8 mouse cellular contexts compared by ENCODE assay signal in the genomic region with DNA sequence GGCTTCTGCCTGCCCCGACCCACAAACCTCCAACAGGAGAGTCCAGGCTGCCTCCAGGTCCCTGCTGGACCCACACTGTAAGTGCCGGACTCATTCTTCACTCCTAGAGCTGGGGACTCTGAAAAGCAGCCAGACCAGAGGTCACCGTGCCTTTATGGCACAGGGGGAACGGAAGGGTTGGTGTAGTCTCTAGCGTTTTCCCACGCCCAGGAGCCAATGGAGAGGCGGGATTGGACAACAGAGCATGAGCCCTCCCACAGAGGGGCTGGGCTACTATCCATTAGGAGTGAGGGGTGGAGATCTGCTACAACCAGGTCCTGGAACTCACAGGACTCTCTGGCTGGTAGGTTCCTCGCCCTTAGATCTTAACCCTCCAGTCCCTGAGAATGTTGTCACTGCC. TPM values are rescaled to one million over a fixed set of nuclear protein-coding genes. Genes with fewer than 3 reads are reported as not detected.
A peak's percentile ranks its signal among the peaks of the same experiment; 100 is the strongest.
DNase-seq lines count a peak whose midpoint lies in the region; ATAC-seq lines count a peak whose summit lies in the region.

No protein-coding gene starts in this region.

- peak overlapping the region; percentile 33 for H3K4me3 ChIP-seq in hindbrain, embryonic 13.5 days
- H3K4me3 ChIP-seq in limb, embryonic 11.5 days (ENCODE audit: low read depth, low read length) = no peak overlapping the region; the same call in 1 of the 2 replicates
- peak overlapping the region; percentile 37 for H3K4me3 ChIP-seq in midbrain, embryonic 11.5 days (ENCODE audit: low read depth, low read length)
- peak overlapping the region; percentile 33 for H3K4me3 ChIP-seq in stomach, embryonic 16.5 days (replicated peaks; ENCODE audit: low read length)

- ATAC-seq in hindbrain, embryonic 13.5 days (ENCODE audit: low FRiP score) = peak; percentile 81
- peak; percentile 84 for ATAC-seq in limb, embryonic 11.5 days (ENCODE audit: insufficient number of reproducible peaks, low FRiP score, low TSS enrichment, low read depth)
- peak; percentile 85 for ATAC-seq in midbrain, embryonic 11.5 days (ENCODE audit: low FRiP score)
- peak; percentile 94 for ATAC-seq in stomach, embryonic 16.5 days (ENCODE audit: insufficient read depth, low FRiP score)

- H3K27me3 ChIP-seq in hindbrain, embryonic 13.5 days = peaks cover 13% of the 10 kb centered on the region
- peaks cover 25% of the 10 kb centered on the region for H3K27me3 ChIP-seq in limb, embryonic 11.5 days (ENCODE audit: control insufficient read depth, insufficient read depth, low read length)
- peaks cover 4% of the 10 kb centered on the region; the same call in 1 of the 2 replicates for H3K27me3 ChIP-seq in midbrain, embryonic 11.5 days (ENCODE audit: control insufficient read depth, insufficient read depth, low read length)
- peaks cover 25% of the 10 kb centered on the region for H3K27me3 ChIP-seq in stomach, embryonic 16.5 days (ENCODE audit: control insufficient read depth, insufficient read depth, low read length)

- peak overlapping the region; percentile 60 for H3K9ac ChIP-seq in hindbrain, embryonic 13.5 days
- no peak overlapping the region for H3K9ac ChIP-seq in limb, embryonic 11.5 days (ENCODE audit: low read length)
- H3K9ac ChIP-seq in midbrain, embryonic 11.5 days (ENCODE audit: low read length) = peak overlapping the region; percentile 68
- peak overlapping the region; percentile 61; the same call in 1 of the 2 replicates for H3K9ac ChIP-seq in stomach, embryonic 16.5 days (ENCODE audit: low read length)

- H3K9me3 ChIP-seq in hindbrain, embryonic 13.5 days = no peaks in the 10 kb centered on the region
- H3K9me3 ChIP-seq in limb, embryonic 11.5 days (ENCODE audit: control insufficient read depth, low read length) = no peaks in the 10 kb centered on the region
- no peaks in the 10 kb centered on the region for H3K9me3 ChIP-seq in midbrain, embryonic 11.5 days (ENCODE audit: control insufficient read depth, low read length)
- no peaks in the 10 kb centered on the region for H3K9me3 ChIP-seq in stomach, embryonic 16.5 days (replicated peaks; ENCODE audit: control insufficient read depth, low read length)

- H3K4me2 ChIP-seq in hindbrain, embryonic 13.5 days = peak overlapping the region; percentile 55
- H3K4me2 ChIP-seq in limb, embryonic 11.5 days (ENCODE audit: low read depth, severe bottlenecking) = peak overlapping the region; percentile 29
- peak overlapping the region; percentile 84 for H3K4me2 ChIP-seq in midbrain, embryonic 11.5 days
- peak overlapping the region; percentile 62 for H3K4me2 ChIP-seq in stomach, embryonic 16.5 days (ENCODE audit: low read depth, low read length)

- peaks cover 44% of the 10 kb centered on the region for H3K4me1 ChIP-seq in hindbrain, embryonic 13.5 days (replicated peaks)
- peaks cover 2% of the 10 kb centered on the region; the same call in 1 of the 2 replicates for H3K4me1 ChIP-seq in limb, embryonic 11.5 days (ENCODE audit: control insufficient read depth, insufficient read depth, low read length)
- H3K4me1 ChIP-seq in midbrain, embryonic 11.5 days (ENCODE audit: control insufficient read depth, insufficient read depth, low read length) = peaks cover 44% of the 10 kb centered on the region
- H3K4me1 ChIP-seq in stomach, embryonic 16.5 days (ENCODE audit: control insufficient read depth, insufficient read depth, low read length) = 0 out of 2 replicates have a peak, but pooled peaks cover 6% of the 10 kb centered on the region

- WGBS in hindbrain, embryonic 13.5 days = 2% methylated on average over 8 of the region's 8 CpGs
- WGBS in limb, embryonic 11.5 days = under 1% methylated on average over 8 of the region's 8 CpGs
- WGBS in midbrain, embryonic 11.5 days = 3% methylated on average over 8 of the region's 8 CpGs
- WGBS in stomach, embryonic 16.5 days = 3% methylated on average over 8 of the region's 8 CpGs

- DNase-seq in MN1 (ENCODE audit: low spot score) = peak; percentile 87
- DNase-seq in cerebellum, adult 18-20 months = peak; percentile 57 to 76
- peak; percentile 67 for DNase-seq in gastrocnemius, adult 18-20 months (ENCODE audit: low spot score)
- DNase-seq in limb, embryonic 11.5 days (ENCODE audit: low spot score) = peak; percentile 78
- peak; percentile 95 for DNase-seq in midbrain, embryonic 11.5 days (ENCODE audit: low spot score, missing footprints)
- DNase-seq in T-cell, adult 2 months (ENCODE audit: low spot score) = no peak

- H3K36me3 ChIP-seq in hindbrain, embryonic 13.5 days = no peaks in the 10 kb centered on the region
- no peaks in the 10 kb centered on the region for H3K36me3 ChIP-seq in limb, embryonic 11.5 days (ENCODE audit: control insufficient read depth, insufficient read depth, low read length)
- H3K36me3 ChIP-seq in midbrain, embryonic 11.5 days (ENCODE audit: control insufficient read depth, insufficient read depth, low read length) = no peaks in the 10 kb centered on the region
- no peaks in the 10 kb centered on the region for H3K36me3 ChIP-seq in stomach, embryonic 16.5 days (ENCODE audit: control insufficient read depth, insufficient read depth, low read length)

- peak overlapping the region; percentile 58; the same call in 1 of the 2 replicates for H3K27ac ChIP-seq in hindbrain, embryonic 13.5 days
- no peak overlapping the region for H3K27ac ChIP-seq in limb, embryonic 11.5 days (replicated peaks; ENCODE audit: low read depth, low read length)
- peak overlapping the region; percentile 79 for H3K27ac ChIP-seq in midbrain, embryonic 11.5 days (ENCODE audit: low read depth, low read length)
- 0 out of 2 replicates have a peak overlapping the region, but pooled peaks have one; percentile 24 for H3K27ac ChIP-seq in stomach, embryonic 16.5 days (ENCODE audit: low read length)

RNA-seq across cellular contexts. Expression of gene Hes5, which starts 14.4 kb away (rescaled TPM):
- total RNA-seq in gastrocnemius, adult 18-20 months (2021) = not detected
- polyA plus RNA-seq in hindbrain, embryonic 13.5 days (2015; fragmentation: Nextera tagmentation; extraction: Ambion mirVana) = 154 and 185 TPM in 2 replicates
- 0.49 and 0.60 TPM in 2 replicates for polyA plus RNA-seq in limb, embryonic 11.5 days (2014; fragmentation: Nextera tagmentation; extraction: Ambion mirVana)
- 456 and 535 TPM in 2 replicates for polyA plus RNA-seq in midbrain, embryonic 11.5 days (2014; fragmentation: Nextera tagmentation; extraction: Ambion mirVana)
- polyA plus RNA-seq in stomach, embryonic 16.5 days (2015; fragmentation: Nextera tagmentation; extraction: Ambion mirVana) = 0.59 and 1.0 TPM in 2 replicates

RNA-seq across cellular contexts. Expression of gene Pank4, which starts 17.6 kb away (rescaled TPM):
- 10 to 100 TPM; 31.9 to 35.6 TPM for total RNA-seq in gastrocnemius, adult 18-20 months (2021)
- 37.4 and 38.1 TPM in 2 replicates for polyA plus RNA-seq in hindbrain, embryonic 13.5 days (2015; fragmentation: Nextera tagmentation; extraction: Ambion mirVana)
- 50.0 and 51.4 TPM in 2 replicates for polyA plus RNA-seq in limb, embryonic 11.5 days (2014; fragmentation: Nextera tagmentation; extraction: Ambion mirVana)
- 37.0 and 40.4 TPM in 2 replicates for polyA plus RNA-seq in midbrain, embryonic 11.5 days (2014; fragmentation: Nextera tagmentation; extraction: Ambion mirVana)
- polyA plus RNA-seq in stomach, embryonic 16.5 days (2015; fragmentation: Nextera tagmentation; extraction: Ambion mirVana) = 40.6 and 40.8 TPM in 2 replicates

RNA-seq across cellular contexts. Expression of gene Tnfrsf14, which starts 18.0 kb away (rescaled TPM):
- 1 to 10 TPM; 1.3 to 1.9 TPM for total RNA-seq in gastrocnemius, adult 18-20 months (2021)
- 0.22 and 0.25 TPM in 2 replicates for polyA plus RNA-seq in hindbrain, embryonic 13.5 days (2015; fragmentation: Nextera tagmentation; extraction: Ambion mirVana)
- polyA plus RNA-seq in limb, embryonic 11.5 days (2014; fragmentation: Nextera tagmentation; extraction: Ambion mirVana) = 0.77 and 1.3 TPM in 2 replicates
- 0.93 and 1.2 TPM in 2 replicates for polyA plus RNA-seq in midbrain, embryonic 11.5 days (2014; fragmentation: Nextera tagmentation; extraction: Ambion mirVana)
- polyA plus RNA-seq in stomach, embryonic 16.5 days (2015; fragmentation: Nextera tagmentation; extraction: Ambion mirVana) = 4.3 and 4.6 TPM in 2 replicates

RNA-seq across cellular contexts. Expression of gene Fam213b, which starts 47.4 kb away (rescaled TPM):
- total RNA-seq in gastrocnemius, adult 18-20 months (2021) = 10 to 100 TPM; 69.5 to 73.0 TPM
- polyA plus RNA-seq in hindbrain, embryonic 13.5 days (2015; fragmentation: Nextera tagmentation; extraction: Ambion mirVana) = 44.1 and 48.8 TPM in 2 replicates
- 37.4 and 41.9 TPM in 2 replicates for polyA plus RNA-seq in limb, embryonic 11.5 days (2014; fragmentation: Nextera tagmentation; extraction: Ambion mirVana)
- polyA plus RNA-seq in midbrain, embryonic 11.5 days (2014; fragmentation: Nextera tagmentation; extraction: Ambion mirVana) = 39.6 and 41.8 TPM in 2 replicates
- polyA plus RNA-seq in stomach, embryonic 16.5 days (2015; fragmentation: Nextera tagmentation; extraction: Ambion mirVana) = 29.5 and 34.1 TPM in 2 replicates

Comparison
In these comparisons a context has a peak if more than half of its experiments do, and no peak if none do; other contexts are left out.
1. H3K4me2 ChIP-seq: peak in every context shown above with its lines; median percentile 84 in midbrain, embryonic 11.5 days; 62 in stomach, embryonic 16.5 days; 55 in hindbrain, embryonic 13.5 days; 29 in limb, embryonic 11.5 days.
2. RNA of gene Hes5, which starts 14.4 kb away (polyA plus RNA-seq): 456 to 535 TPM in midbrain, embryonic 11.5 days and 154 to 185 TPM in hindbrain, embryonic 13.5 days; 0.59 to 1.0 TPM in stomach, embryonic 16.5 days and 0.49 to 0.60 TPM in limb, embryonic 11.5 days; every median in the first group is over 10 times any median in the second.
3. Peak in every context shown above with its lines, with median percentiles within 50 percentile points of each other: ATAC-seq.